Mouse (Mus musculus): ENCODE results near the gene Tmem50b.

DNA sequence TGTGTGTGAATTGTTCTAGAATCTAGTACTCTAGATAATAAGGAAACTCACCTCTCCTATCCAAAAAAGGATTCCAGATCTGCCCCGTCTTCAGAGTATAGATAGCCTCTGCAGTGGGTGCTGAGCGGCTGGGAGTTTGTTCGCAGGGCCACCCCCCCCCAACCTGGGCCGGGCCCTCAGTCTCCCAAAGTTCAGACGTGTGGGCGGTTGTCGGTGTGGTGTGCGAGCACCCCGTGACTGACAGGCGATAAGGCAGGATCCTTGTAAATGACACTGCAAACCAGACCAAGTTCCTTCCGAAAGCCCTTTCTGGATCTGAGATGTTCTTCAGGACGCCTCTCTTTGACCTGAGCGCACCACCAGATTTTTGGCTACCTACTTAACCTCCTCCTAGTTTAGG lies 63.1 kb downstream of the Tmem50b start:
- TF ChIP-seq CTCF (IDR thresholded peaks at IDR 0.05; ENCODE audit: extremely low read depth, insufficient read depth, insufficient read length, insufficient replicate concordance) = no peak
- no peak for TF ChIP-seq POLR2A (IDR thresholded peaks at IDR 0.05; ENCODE audit: low read depth, low read length)

All from spleen, adult 2 months (tissue).